In the genomic region with DNA sequence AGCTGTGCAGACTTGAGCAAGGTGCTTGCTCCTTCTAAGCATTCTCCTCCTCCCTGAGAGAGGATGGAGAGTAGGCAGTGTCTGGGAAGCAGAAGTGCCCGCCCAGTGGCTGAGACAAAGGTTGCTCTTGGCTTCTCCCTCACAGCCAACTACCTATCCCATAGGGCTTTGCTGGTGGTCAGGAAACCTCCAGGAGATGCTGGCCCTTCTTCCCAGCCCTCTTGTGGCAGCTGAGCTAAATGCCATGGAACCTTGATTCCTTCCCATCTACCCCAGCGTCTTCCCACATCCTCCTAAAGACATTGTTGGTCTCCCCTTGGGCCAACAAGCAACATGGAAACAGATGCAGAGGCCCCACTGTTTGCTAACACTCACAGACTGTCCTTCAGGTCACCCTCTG, we compare ENCODE assay signal across 20 mouse cellular contexts. TPM values are rescaled to one million over a fixed set of nuclear protein-coding genes. Genes with fewer than 3 reads are reported as not detected.
DNase-seq lines count a peak whose midpoint lies in the region; ATAC-seq and TF ChIP-seq lines count a peak whose summit lies in the region.
"Had no signal": no experiment of that assay in that cellular context is flagged by ENCODE, and none has a peak within 500 bp of the region (broad histone marks: within the 10 kb centered on the region; RNA-seq: fewer than 3 reads in every experiment).

No protein-coding gene starts in this region.

- TF ChIP-seq POLR2A in brain, embryonic 14.5 days (IDR thresholded peaks at IDR 0.05; ENCODE audit: borderline replicate concordance, extremely low read depth, insufficient read depth, insufficient read length, poor library complexity, severe bottlenecking) = no peak

- DNase-seq in forebrain, embryonic 14.5 days (ENCODE audit: low spot score) = peak; percentile 5
- no peak for DNase-seq in lung, embryonic 14.5 days
- DNase-seq in lung, adult 18-20 months = no peak
- no peak for DNase-seq in brain, embryonic 14.5 days (ENCODE audit: low read depth)
- peak; percentile 27 for DNase-seq in hindbrain, postnatal 0 days (ENCODE audit: low spot score)
- DNase-seq in adrenal gland, adult 2 months = no peak
- no peak for DNase-seq in liver, embryonic 11.5 days (ENCODE audit: low spot score)
- DNase-seq: heart, postnatal 10 days; kidney, adult 11 months; liver, embryonic 13.5 days; lung, postnatal 4 days; right cerebral cortex, postnatal 4 days; thymus, postnatal 25 days had no signal

- H3K27ac ChIP-seq in forebrain, embryonic 14.5 days (ENCODE audit: low read depth, low read length) = no peak overlapping the region
- H3K27ac ChIP-seq in forebrain, embryonic 15.5 days (replicated peaks) = no peak overlapping the region
- H3K27ac ChIP-seq in lung, embryonic 14.5 days (ENCODE audit: low read depth) = no peak overlapping the region
- no peak overlapping the region; the same call in 1 of the 2 replicates for H3K27ac ChIP-seq in hindbrain, postnatal 0 days
- H3K27ac ChIP-seq in liver, embryonic 11.5 days (ENCODE audit: low read depth, low read length) = no peak overlapping the region
- H3K27ac ChIP-seq: embryonic facial prominence, embryonic 13.5 days; liver, embryonic 13.5 days had no signal

- 33% methylated on average over 2 of the region's 2 CpGs for WGBS in forebrain, embryonic 14.5 days
- WGBS in forebrain, embryonic 15.5 days = 69% methylated on average over 2 of the region's 2 CpGs
- 37% methylated on average over 2 of the region's 2 CpGs for WGBS in lung, embryonic 14.5 days
- WGBS in hindbrain, postnatal 0 days = 61% methylated on average over 2 of the region's 2 CpGs
- 45% methylated on average over 2 of the region's 2 CpGs for WGBS in liver, embryonic 11.5 days

- H3K4me3 ChIP-seq in forebrain, embryonic 14.5 days (ENCODE audit: low read depth, low read length) = no peak overlapping the region
- no peak overlapping the region for H3K4me3 ChIP-seq in forebrain, embryonic 15.5 days
- no peak overlapping the region for H3K4me3 ChIP-seq in lung, embryonic 14.5 days (ENCODE audit: low read depth, low read length)
- no peak overlapping the region for H3K4me3 ChIP-seq in hindbrain, postnatal 0 days (ENCODE audit: low read length)
- H3K4me3 ChIP-seq in liver, embryonic 11.5 days (ENCODE audit: low read depth, low read length) = no peak overlapping the region
- H3K4me3 ChIP-seq: embryonic facial prominence, embryonic 13.5 days; liver, embryonic 13.5 days had no signal

- no peaks in the 10 kb centered on the region for H3K9me3 ChIP-seq in forebrain, embryonic 14.5 days (replicated peaks; ENCODE audit: control insufficient read depth, low read length)
- H3K9me3 ChIP-seq in forebrain, embryonic 15.5 days = no peaks in the 10 kb centered on the region
- H3K9me3 ChIP-seq in lung, embryonic 14.5 days (ENCODE audit: low read depth, low read length) = no peaks in the 10 kb centered on the region
- no peaks in the 10 kb centered on the region for H3K9me3 ChIP-seq in hindbrain, postnatal 0 days (ENCODE audit: low read length)
- H3K9me3 ChIP-seq in liver, embryonic 11.5 days (ENCODE audit: control insufficient read depth, low read length) = no peaks in the 10 kb centered on the region
- H3K9me3 ChIP-seq: embryonic facial prominence, embryonic 13.5 days; liver, embryonic 13.5 days had no signal

- H3K4me1 ChIP-seq in forebrain, embryonic 14.5 days (ENCODE audit: control insufficient read depth, insufficient read depth, low read length) = peaks cover 2% of the 10 kb centered on the region
- peaks cover 3% of the 10 kb centered on the region; the same call in 1 of the 2 replicates for H3K4me1 ChIP-seq in forebrain, embryonic 15.5 days
- no peaks in the 10 kb centered on the region for H3K4me1 ChIP-seq in lung, embryonic 14.5 days (ENCODE audit: insufficient read depth)
- H3K4me1 ChIP-seq in hindbrain, postnatal 0 days (ENCODE audit: insufficient read depth, low read length) = no peaks in the 10 kb centered on the region
- H3K4me1 ChIP-seq in liver, embryonic 11.5 days (replicated peaks; ENCODE audit: control insufficient read depth, insufficient read depth, low read length) = no peaks in the 10 kb centered on the region
- H3K4me1 ChIP-seq: liver, embryonic 13.5 days had no signal

- no peak overlapping the region for H3K9ac ChIP-seq in forebrain, embryonic 14.5 days (ENCODE audit: low read length)
- H3K9ac ChIP-seq in forebrain, embryonic 15.5 days (replicated peaks) = no peak overlapping the region
- no peak overlapping the region for H3K9ac ChIP-seq in lung, embryonic 14.5 days
- H3K9ac ChIP-seq in hindbrain, postnatal 0 days (replicated peaks; ENCODE audit: low read length) = no peak overlapping the region
- H3K9ac ChIP-seq in liver, embryonic 11.5 days (ENCODE audit: low read depth, low read length) = no peak overlapping the region
- H3K9ac ChIP-seq: embryonic facial prominence, embryonic 13.5 days; liver, embryonic 13.5 days had no signal

- H3K27me3 ChIP-seq in forebrain, embryonic 14.5 days (replicated peaks; ENCODE audit: control insufficient read depth, insufficient read depth, low read length) = no peaks in the 10 kb centered on the region
- H3K27me3 ChIP-seq in forebrain, embryonic 15.5 days = no peaks in the 10 kb centered on the region
- no peaks in the 10 kb centered on the region for H3K27me3 ChIP-seq in lung, embryonic 14.5 days (ENCODE audit: insufficient read depth, low read length)
- no peaks in the 10 kb centered on the region for H3K27me3 ChIP-seq in hindbrain, postnatal 0 days (ENCODE audit: insufficient read depth, low read length)
- no peaks in the 10 kb centered on the region for H3K27me3 ChIP-seq in liver, embryonic 11.5 days (replicated peaks; ENCODE audit: control insufficient read depth, insufficient read depth, low read length)
- H3K27me3 ChIP-seq: liver, embryonic 13.5 days had no signal

- H3K36me3 ChIP-seq in forebrain, embryonic 14.5 days (ENCODE audit: control insufficient read depth, insufficient read depth, low read length) = no peaks in the 10 kb centered on the region
- H3K36me3 ChIP-seq in forebrain, embryonic 15.5 days = no peaks in the 10 kb centered on the region
- H3K36me3 ChIP-seq in lung, embryonic 14.5 days (ENCODE audit: insufficient read depth) = no peaks in the 10 kb centered on the region
- no peaks in the 10 kb centered on the region for H3K36me3 ChIP-seq in hindbrain, postnatal 0 days (ENCODE audit: insufficient read depth, low read length)
- H3K36me3 ChIP-seq in liver, embryonic 11.5 days (ENCODE audit: control insufficient read depth, insufficient read depth, low read length) = no peaks in the 10 kb centered on the region
- H3K36me3 ChIP-seq: embryonic facial prominence, embryonic 13.5 days; liver, embryonic 13.5 days had no signal

- TF ChIP-seq CTCF in lung, embryonic 14.5 days (IDR thresholded peaks at IDR 0.05; ENCODE audit: low read depth) = peak; percentile 27; the same call in 1 of the 2 replicates
- TF ChIP-seq CTCF in brain, embryonic 14.5 days (IDR thresholded peaks at IDR 0.05; ENCODE audit: borderline replicate concordance, extremely low read depth, insufficient read depth, insufficient read length) = peak; percentile 38; the same call in 1 of the 2 replicates
- TF ChIP-seq CTCF in hindbrain, postnatal 0 days (IDR thresholded peaks at IDR 0.05; ENCODE audit: low read depth) = peak; percentile 58

- H3K4me2 ChIP-seq in forebrain, embryonic 14.5 days (ENCODE audit: low read length) = no peak overlapping the region
- H3K4me2 ChIP-seq in forebrain, embryonic 15.5 days (replicated peaks) = no peak overlapping the region
- no peak overlapping the region for H3K4me2 ChIP-seq in lung, embryonic 14.5 days
- H3K4me2 ChIP-seq in hindbrain, postnatal 0 days (ENCODE audit: low read depth, low read length) = no peak overlapping the region
- no peak overlapping the region for H3K4me2 ChIP-seq in liver, embryonic 11.5 days
- H3K4me2 ChIP-seq: embryonic facial prominence, embryonic 13.5 days; liver, embryonic 13.5 days had no signal

- no peak for ATAC-seq in forebrain, embryonic 14.5 days
- no peak for ATAC-seq in forebrain, embryonic 15.5 days (replicated peaks)
- no peak for ATAC-seq in lung, embryonic 14.5 days (ENCODE audit: insufficient read depth)
- ATAC-seq in hindbrain, postnatal 0 days = no peak
- ATAC-seq in liver, embryonic 11.5 days (replicated peaks; ENCODE audit: low FRiP score) = no peak

RNA-seq across cellular contexts. Expression of a gene that starts 28.8 kb away (rescaled TPM):
- polyA plus RNA-seq in forebrain, embryonic 14.5 days (2014; fragmentation: Nextera tagmentation; extraction: Ambion mirVana) = not detected in 2 replicates
- not detected in 2 replicates for polyA plus RNA-seq in forebrain, embryonic 15.5 days (2015; fragmentation: Nextera tagmentation; extraction: Ambion mirVana)
- not detected in 2 replicates for polyA plus RNA-seq in lung, embryonic 14.5 days (2014; fragmentation: Nextera tagmentation; extraction: Ambion mirVana)
- polyA plus RNA-seq in brain, embryonic 14.5 days (2012; rRNA removed) = not detected in 2 replicates
- total RNA-seq in hindbrain, postnatal 0 days (2014; rRNA removed) = not detected in 2 replicates
- not detected in 2 replicates for polyA plus RNA-seq in hindbrain, postnatal 0 days (2015; fragmentation: Nextera tagmentation; extraction: Ambion mirVana)
- not detected for total RNA-seq in adrenal gland, adult 2 months (2021)
- polyA plus RNA-seq in adrenal gland, adult 2 months (2012; rRNA removed) = not detected in 2 replicates
- polyA plus RNA-seq in liver, embryonic 11.5 days (2014; fragmentation: Nextera tagmentation; extraction: Ambion mirVana) = not detected in 2 replicates
- total RNA-seq: granulocyte monocyte progenitor cell, adult 5-6 weeks; heart, postnatal 10 days; left cerebral cortex, postnatal 10 days had no signal
- polyA plus RNA-seq: embryonic facial prominence, embryonic 13.5 days; frontal cortex, adult 2 months; large intestine, adult 2 months; liver, embryonic 13.5 days; stomach, embryonic 14.5 days had no signal

Comparison
In these comparisons a context has a peak if more than half of its experiments do, and no peak if none do; other contexts are left out.
1. DNase-seq: peak in forebrain, embryonic 14.5 days (single experiment) and hindbrain, postnatal 0 days (single experiment); none in lung, embryonic 14.5 days (single experiment), lung, adult 18-20 months (0 of 2), brain, embryonic 14.5 days (single experiment), adrenal gland, adult 2 months (single experiment) and liver, embryonic 11.5 days (single experiment).
2. Peak in every context shown above with its lines, with median percentiles within 50 percentile points of each other: CTCF ChIP-seq.